Mouse (Mus musculus): ENCODE measurements around the gene Mrpl17.
"Not testable (repeated sequence)": the region's sequence is repeated elsewhere in the genome, so short reads cannot be mapped to it uniquely, and the experiment has no call there.

The Mrpl17 gene

GRCm38 (mm10) chr7:105810877-105811489 is at the start of gene Mrpl17:
Gene Mrpl17 (minus strand): TSS chr7:105811099.
- peak; percentile 99 for DNase-seq (ENCODE audit: low spot score)

GRCm38 (mm10) chr7:105855718-105856560 is 45.0 kb upstream of the Mrpl17 start:
- not testable (repeated sequence) for DNase-seq (ENCODE audit: low spot score)

GRCm38 (mm10) chr7:105824281-105824680 is 13.4 kb upstream of the Mrpl17 start:
- no peak for DNase-seq (ENCODE audit: low spot score)

GRCm38 (mm10) chr7:105818483-105818882 is 7.6 kb upstream of the Mrpl17 start:
- DNase-seq (ENCODE audit: low spot score), result no peak

GRCm38 (mm10) chr7:105816736-105817135 is 5.8 kb upstream of the Mrpl17 start:
- no peak for DNase-seq (ENCODE audit: low spot score)

- DNase-seq (ENCODE audit: low spot score), result no peak
These were observed 2.4 kb upstream of the Mrpl17 start for GRCm38 (mm10) chr7:105813326-105813725.

GRCm38 (mm10) chr7:105812566-105812965 is 1.7 kb upstream of the Mrpl17 start:
- no peak for DNase-seq (ENCODE audit: low spot score)

- peak; percentile 47 for DNase-seq (ENCODE audit: low spot score)
These were observed 617 bp upstream of the Mrpl17 start for GRCm38 (mm10) chr7:105811516-105811915.

- no peak for DNase-seq (ENCODE audit: low spot score)
These were observed 521 bp downstream of the Mrpl17 start for GRCm38 (mm10) chr7:105810280-105810876.

GRCm38 (mm10) chr7:105809836-105810235 is 1.1 kb downstream of the Mrpl17 start:
- no peak for DNase-seq (ENCODE audit: low spot score)

- DNase-seq (ENCODE audit: low spot score), result no peak
These were observed 2.5 kb downstream of the Mrpl17 start for GRCm38 (mm10) chr7:105808385-105808784.

GRCm38 (mm10) chr7:105806716-105807115 is 4.2 kb downstream of the Mrpl17 start:
- no peak for DNase-seq (ENCODE audit: low spot score)

GRCm38 (mm10) chr7:105806125-105806524 is 4.8 kb downstream of the Mrpl17 start:
- DNase-seq (ENCODE audit: low spot score), result no peak

- no peak for DNase-seq (ENCODE audit: low spot score)
These were observed 7.5 kb downstream of the Mrpl17 start for GRCm38 (mm10) chr7:105803428-105803827.

- no peak for DNase-seq (ENCODE audit: low spot score)
These were observed 8.1 kb downstream of the Mrpl17 start for GRCm38 (mm10) chr7:105802771-105803170.

GRCm38 (mm10) chr7:105802312-105802711 is 8.6 kb downstream of the Mrpl17 start:
- no peak for DNase-seq (ENCODE audit: low spot score)

- DNase-seq (ENCODE audit: low spot score), result no peak
These were observed 13.9 kb downstream of the Mrpl17 start for GRCm38 (mm10) chr7:105796972-105797371.

- DNase-seq (ENCODE audit: low spot score), result no peak
These were observed 15.0 kb downstream of the Mrpl17 start for GRCm38 (mm10) chr7:105795759-105796366.

- DNase-seq (ENCODE audit: low spot score), result no peak
These were observed 17.2 kb downstream of the Mrpl17 start for GRCm38 (mm10) chr7:105793701-105794100.

- DNase-seq (ENCODE audit: low spot score), result no peak
These were observed 19.8 kb downstream of the Mrpl17 start for GRCm38 (mm10) chr7:105791147-105791546.

GRCm38 (mm10) chr7:105787285-105788140 is 23.4 kb downstream of the Mrpl17 start, which contains the start of gene Dchs1:
Gene Dchs1 (minus strand): TSS chr7:105787654.
- no peak for DNase-seq (ENCODE audit: low spot score)

Measured in testis, postnatal 10 days (tissue).